In the genomic region with DNA sequence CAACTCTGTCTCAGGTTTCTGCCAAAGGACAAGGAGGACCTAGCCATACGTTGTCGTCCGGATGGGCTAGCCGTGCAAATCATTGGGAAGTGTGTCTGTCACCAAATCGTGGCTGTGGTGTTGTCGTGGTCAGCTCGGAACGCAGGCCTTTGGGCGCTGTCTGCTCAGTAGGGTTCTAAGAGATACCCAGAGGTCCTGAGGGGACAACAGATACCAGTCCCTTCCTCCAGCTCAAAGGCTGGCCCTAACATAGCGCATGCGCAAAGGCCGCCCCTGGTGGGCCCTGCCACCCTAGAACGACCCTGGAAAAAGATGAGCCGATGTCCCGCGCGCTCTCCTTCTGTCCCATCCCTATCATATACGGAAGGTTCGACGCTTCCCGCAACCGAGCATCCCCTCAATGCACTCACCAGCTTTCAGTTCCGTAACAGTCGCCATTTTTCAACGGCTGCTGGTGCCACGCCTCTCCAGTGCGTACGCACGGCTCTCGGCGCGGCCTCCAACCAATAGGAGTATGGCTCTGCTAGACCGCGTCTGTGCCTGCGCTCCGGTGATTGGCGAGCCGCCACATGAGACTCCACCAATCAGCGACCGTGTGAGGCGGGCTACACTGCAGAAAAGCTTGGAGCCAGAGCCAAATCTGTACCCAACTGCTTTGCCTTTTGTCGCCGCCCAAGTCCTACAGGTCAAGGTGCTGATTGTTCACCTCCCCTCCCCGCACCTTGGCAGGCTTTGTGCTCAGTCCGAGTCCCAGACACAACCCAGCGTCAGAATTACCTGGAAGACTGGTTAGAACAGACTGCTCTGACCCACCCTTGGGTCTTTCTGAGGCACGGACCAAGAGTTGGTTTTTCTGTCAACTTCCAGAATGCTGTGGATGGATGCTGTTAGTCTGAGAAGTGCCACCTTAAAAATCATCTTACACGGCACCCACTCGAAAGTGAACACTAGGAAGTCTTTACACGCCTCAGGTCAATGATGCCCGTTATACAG, we compare ENCODE assay signal across 7 mouse cellular contexts. TPM values are rescaled to one million over a fixed set of nuclear protein-coding genes. Genes with fewer than 3 reads are reported as not detected.
A peak's percentile ranks its signal among the peaks of the same experiment; 100 is the strongest.
DNase-seq lines count a peak whose midpoint lies in the region; ATAC-seq and TF ChIP-seq lines count a peak whose summit lies in the region.

A gene (minus strand): TSS at position 522 of the 993 bp plus-strand sequence.

- no peaks in the 10 kb centered on the region for H3K27me3 ChIP-seq in embryonic facial prominence, embryonic 10.5 days (replicated peaks; ENCODE audit: low read depth, poor library complexity, severe bottlenecking)
- no peaks in the 10 kb centered on the region for H3K27me3 ChIP-seq in intestine, postnatal 0 days (replicated peaks; ENCODE audit: control insufficient read depth, insufficient read depth, low read length)
- 0 out of 2 replicates have a peak, but pooled peaks cover 8% of the 10 kb centered on the region for H3K27me3 ChIP-seq in midbrain, embryonic 12.5 days
- H3K27me3 ChIP-seq in small intestine, adult 2 months (ENCODE audit: control insufficient read depth, insufficient read depth, low read length): no peaks in the 10 kb centered on the region

- no peaks in the 10 kb centered on the region for H3K9me3 ChIP-seq in embryonic facial prominence, embryonic 10.5 days
- no peaks in the 10 kb centered on the region for H3K9me3 ChIP-seq in intestine, postnatal 0 days (ENCODE audit: control insufficient read depth)
- H3K9me3 ChIP-seq in midbrain, embryonic 12.5 days: no peaks in the 10 kb centered on the region

- TF ChIP-seq POLR2A in small intestine, adult 2 months (IDR thresholded peaks at IDR 0.05; ENCODE audit: low read depth, low read length): peak; percentile 60; the same call in 1 of the 2 replicates

- TF ChIP-seq CTCF in intestine, postnatal 0 days (IDR thresholded peaks at IDR 0.05; ENCODE audit: low read depth): no peak
- TF ChIP-seq CTCF in small intestine, adult 2 months (IDR thresholded peaks at IDR 0.05; ENCODE audit: extremely low read depth, insufficient read length, insufficient replicate concordance, low read depth, low read length): peak; percentile 16; the same call in 1 of the 2 replicates

- H3K36me3 ChIP-seq in embryonic facial prominence, embryonic 10.5 days (replicated peaks): peaks cover 25% of the 10 kb centered on the region
- H3K36me3 ChIP-seq in intestine, postnatal 0 days (ENCODE audit: control insufficient read depth, insufficient read depth): peaks cover 2% of the 10 kb centered on the region; the same call in 1 of the 2 replicates
- H3K36me3 ChIP-seq in midbrain, embryonic 12.5 days: peaks cover 10% of the 10 kb centered on the region
- H3K36me3 ChIP-seq in small intestine, adult 2 months (ENCODE audit: control insufficient read depth, insufficient read depth, low read length): peaks cover 6% of the 10 kb centered on the region

- peak within 1 kb of the TSS; percentile 71 for H3K9ac ChIP-seq in intestine, postnatal 0 days (ENCODE audit: low read depth, low read length)
- H3K9ac ChIP-seq in midbrain, embryonic 12.5 days (replicated peaks): peak within 1 kb of the TSS; percentile 78

- peak within 1 kb of the TSS; percentile 95 for H3K27ac ChIP-seq in embryonic facial prominence, embryonic 10.5 days (replicated peaks)
- peak within 1 kb of the TSS; percentile 60 for H3K27ac ChIP-seq in intestine, postnatal 0 days (ENCODE audit: low read depth, low read length)
- peak within 1 kb of the TSS; percentile 90 for H3K27ac ChIP-seq in midbrain, embryonic 12.5 days (replicated peaks)
- H3K27ac ChIP-seq in small intestine, adult 2 months (ENCODE audit: insufficient read depth, low read depth, low read length): peak within 1 kb of the TSS; percentile 76

- peak; percentile 98 for DNase-seq in adrenal gland, postnatal 10 days
- peak; percentile 95 for DNase-seq in embryonic facial prominence, embryonic 10.5 days (ENCODE audit: low spot score)
- peak; percentile 64 for DNase-seq in gonadal fat pad, adult 2 months (ENCODE audit: low read depth)
- DNase-seq in left cerebral cortex, postnatal 4 days: peak; percentile 99

- 4% methylated on average over 51 of the region's 51 CpGs for WGBS in embryonic facial prominence, embryonic 10.5 days
- WGBS in intestine, postnatal 0 days: 2% methylated on average over 51 of the region's 51 CpGs
- 5% methylated on average over 51 of the region's 51 CpGs for WGBS in midbrain, embryonic 12.5 days
- WGBS in small intestine, adult 2 months: under 1% methylated on average over 51 of the region's 51 CpGs

- H3K4me3 ChIP-seq in embryonic facial prominence, embryonic 10.5 days: peak within 1 kb of the TSS; percentile 83
- peak within 1 kb of the TSS; percentile 88 for H3K4me3 ChIP-seq in intestine, postnatal 0 days (ENCODE audit: low read depth, low read length)
- H3K4me3 ChIP-seq in midbrain, embryonic 12.5 days: peak within 1 kb of the TSS; percentile 79
- H3K4me3 ChIP-seq in small intestine, adult 2 months (ENCODE audit: low read depth, low read length): peak within 1 kb of the TSS; percentile 89

- H3K4me1 ChIP-seq in embryonic facial prominence, embryonic 10.5 days: peaks cover 10% of the 10 kb centered on the region
- H3K4me1 ChIP-seq in intestine, postnatal 0 days (replicated peaks; ENCODE audit: control insufficient read depth, insufficient read depth, low read length): peaks cover 7% of the 10 kb centered on the region; the same call in 1 of the 2 replicates
- peaks cover 13% of the 10 kb centered on the region for H3K4me1 ChIP-seq in midbrain, embryonic 12.5 days
- peaks cover 2% of the 10 kb centered on the region; the same call in 1 of the 2 replicates for H3K4me1 ChIP-seq in small intestine, adult 2 months (ENCODE audit: control insufficient read depth, insufficient read depth, insufficient read length, low read length)

- H3K4me2 ChIP-seq in intestine, postnatal 0 days (replicated peaks; ENCODE audit: low read depth): peak within 1 kb of the TSS; percentile 78
- H3K4me2 ChIP-seq in midbrain, embryonic 12.5 days (replicated peaks): peak within 1 kb of the TSS; percentile 75

- peak; percentile 100 for ATAC-seq in intestine, postnatal 0 days
- peak; percentile 100 for ATAC-seq in midbrain, embryonic 12.5 days (ENCODE audit: low FRiP score, low read depth)

- intact Hi-C loops in left cerebral cortex, postnatal 4 days (cut with DNase I): no loop called here

RNA-seq across cellular contexts. Expression of the gene that starts here (rescaled TPM):
- total RNA-seq in adrenal gland, postnatal 10 days (2021): 10 to 100 TPM; 41.3 to 58.3 TPM
- polyA plus RNA-seq in embryonic facial prominence, embryonic 10.5 days (2016; fragmentation: Nextera tagmentation; extraction: Ambion mirVana): 149 and 151 TPM in 2 replicates
- polyA plus RNA-seq in gonadal fat pad, adult 2 months (2012; rRNA removed): 56.3 and 73.7 TPM in 2 replicates
- polyA plus RNA-seq in intestine, postnatal 0 days (2015; fragmentation: Nextera tagmentation; extraction: Ambion mirVana): 66.3 and 66.5 TPM in 2 replicates
- 10 to 100 TPM; 56.9 to 58.6 TPM for total RNA-seq in left cerebral cortex, postnatal 4 days (2021)
- 174 and 178 TPM in 2 replicates for polyA plus RNA-seq in midbrain, embryonic 12.5 days (2016; fragmentation: Nextera tagmentation; extraction: Ambion mirVana)
- 21.2 and 24.1 TPM in 2 replicates for polyA plus RNA-seq in small intestine, adult 2 months (2012; rRNA removed)

Comparison
In these comparisons a context has a peak if more than half of its experiments do, and no peak if none do; other contexts are left out.
1. Peak in every context shown above with its lines: DNase-seq, ATAC-seq, H3K4me3 ChIP-seq and H3K27ac ChIP-seq.